Mouse (Mus musculus) ES-E14 (cell line): Measurements from ENCODE around the gene Cdc37. TPM values are rescaled to one million over a fixed set of nuclear protein-coding genes. Genes with fewer than 3 reads are reported as not detected.

Experiments used
- DNase-seq: peaks from one replicate; pipeline ENCODE4 v3.0.0-alpha.2; 2013; ENCODE audit warnings: low read depth, low spot score
- H3K27ac ChIP-seq: 2 replicates; pipeline ENCODE4 v1.5.1; 2012; ENCODE audit warnings: low read depth, mild to moderate bottlenecking, low read length, moderate library complexity, mixed read lengths; ENCODE audit not compliant: poor library complexity, insufficient read depth, severe bottlenecking
- H3K36me3 ChIP-seq: 2 replicates; pipeline ENCODE4 v1.6.1; 2012; ENCODE audit warnings: mild to moderate bottlenecking, low read length, moderate library complexity, mixed read lengths; ENCODE audit not compliant: control insufficient read depth, poor library complexity, insufficient read depth, severe bottlenecking
- H3K4me1 ChIP-seq, 2 experiments: fragments of 150-350 bp in 1 of 2; sonication (generic) in 1 of 2; 2 replicates each; pipeline ENCODE4 v1.6.1; 2012; ENCODE audit warnings: low read length in 2 of 2, mild to moderate bottlenecking in 1 of 2, mixed read lengths in 1 of 2; ENCODE audit not compliant: control insufficient read depth in 2 of 2, insufficient read depth in 2 of 2, poor library complexity in 1 of 2
- H3K4me3 ChIP-seq, 2 experiments: fragments of 150-350 bp in 1 of 2; sonication (generic) in 1 of 2; 2 replicates each; pipeline ENCODE4 v1.5.1; 2012; ENCODE audit warnings: low read length in 2 of 2, low read depth in 1 of 2, mild to moderate bottlenecking in 1 of 2, mixed read lengths in 1 of 2; ENCODE audit not compliant: insufficient read depth in 1 of 2, poor library complexity in 1 of 2, severe bottlenecking in 1 of 2
- H3K9ac ChIP-seq: 2 replicates; pipeline ENCODE4 v1.6.1; 2012; ENCODE audit warnings: low read depth, mild to moderate bottlenecking, low read length, mixed read lengths; ENCODE audit not compliant: poor library complexity, insufficient read depth, severe bottlenecking
- H3K9me3 ChIP-seq: fragments of 150-350 bp; sonication (generic); 2 replicates; pipeline ENCODE4 v1.6.1; 2012; ENCODE audit warnings: low read depth, mild to moderate bottlenecking, low read length; ENCODE audit not compliant: control insufficient read depth, insufficient read depth
- CHD2 ChIP-seq: IDR thresholded peaks from 2 replicates; pipeline ENCODE4 v1.6.1; 2014; ENCODE audit warnings: mild to moderate bottlenecking, low read depth, low read length, inconsistent platforms
- HCFC1 ChIP-seq: IDR thresholded peaks from 2 replicates; pipeline ENCODE4 v1.6.1; 2012; ENCODE audit warnings: low read length, inconsistent platforms, borderline replicate concordance; ENCODE audit not compliant: insufficient read depth
- MAFK ChIP-seq: IDR thresholded peaks from 2 replicates; pipeline ENCODE4 v1.6.1; 2014; ENCODE audit warnings: mild to moderate bottlenecking, low read depth, low read length, inconsistent platforms; ENCODE audit not compliant: insufficient read depth
- ZC3H11A ChIP-seq: IDR thresholded peaks from 2 replicates; pipeline ENCODE4 v1.6.1; 2012; ENCODE audit warnings: low read depth, mild to moderate bottlenecking, inconsistent platforms, low read length, borderline replicate concordance
- ZNF384 ChIP-seq: IDR thresholded peaks from 2 replicates; pipeline ENCODE4 v1.6.1; 2012; ENCODE audit warnings: low read depth, low read length, inconsistent platforms
- in situ Hi-C, 2 experiments: fragments of 600-800 bp; cut with MboI; formaldehyde crosslinking; loops; one replicate each; pipeline ENCODE4 v1.15.1; 2025; ENCODE audit warnings: low sequenced_read_pairs in 2 of 2, inconsistent platforms in 1 of 2; ENCODE audit not compliant: unreplicated experiment in 2 of 2
- total RNA-seq: library from RNA; depleted of rRNA; stranded (reverse); fragments of 300-350 nt; gene quantifications from 2 replicates; pipeline ENCODE4 v1.2.3, GENCODE M21; 2012

Cdc37 gene
- total RNA-seq, 1 experiment, result 165 TPM

- H3K36me3 ChIP-seq, result peaks cover 5% of the 10 kb centered on the region; the same call in 1 of the 2 replicates
- in situ Hi-C loops, result no loop called here
- H3K9me3 ChIP-seq, result no peaks in the 10 kb centered on the region
- no peak overlapping the region for H3K9ac ChIP-seq
- no peaks in the 10 kb centered on the region; a peak in 1 of 4 replicates for H3K4me1 ChIP-seq
- no peak for DNase-seq
- H3K4me3 ChIP-seq, result no peak overlapping the region
- TF ChIP-seq MAFK (no peak), CHD2 (no peak), ZC3H11A (no peak), ZNF384 (no peak), HCFC1 (no peak)
- H3K27ac ChIP-seq, result no peak overlapping the region
Observed at GRCm38 (mm10) chr9:21117073-21117472, 32.7 kb downstream of the Cdc37 start.

GRCm38 (mm10) chr9:21115105-21115504 lies 34.7 kb downstream of the Cdc37 start:
- Histone ChIP-seq H3K4me1 (peaks cover 0 to 5% of the 10 kb centered on the region in 2 experiments; a peak in 1 of 4 replicates), H3K9me3 (no peaks in the 10 kb centered on the region), H3K36me3 (peaks cover 3% of the 10 kb centered on the region; the same call in 1 of the 2 replicates), H3K9ac (no peak overlapping the region), H3K27ac (no peak overlapping the region), H3K4me3 (no peak overlapping the region)
- DNase-seq, result no peak
- in situ Hi-C loops, result no loop called here
- TF ChIP-seq HCFC1 (no peak), CHD2 (no peak), MAFK (no peak), ZNF384 (no peak)

- in situ Hi-C loops, result no loop called here
- H3K27ac ChIP-seq, result no peak overlapping the region
- TF ChIP-seq MAFK (no peak), ZNF384 (no peak), CHD2 (no peak), ZC3H11A (no peak), HCFC1 (no peak)
Observed at GRCm38 (mm10) chr9:21114190-21114589, 35.6 kb downstream of the Cdc37 start.

GRCm38 (mm10) chr9:21113751-21114150 lies 36.0 kb downstream of the Cdc37 start:
- H3K9me3 ChIP-seq, result no peaks in the 10 kb centered on the region
- H3K27ac ChIP-seq, result no peak overlapping the region
- H3K9ac ChIP-seq, result no peak overlapping the region
- DNase-seq, result no peak
- no peaks in the 10 kb centered on the region; the same call in 1 of the 2 replicates for H3K36me3 ChIP-seq
- H3K4me3 ChIP-seq, result no peak overlapping the region
- in situ Hi-C loops, result no loop called here
- H3K4me1 ChIP-seq, result peaks cover 3 to 9% of the 10 kb centered on the region in 2 experiments; a peak in 2 of 4 replicates
- TF ChIP-seq ZNF384 (no peak), CHD2 (no peak), ZC3H11A (no peak)

More at GRCm38 (mm10) chr9:21114190-21114589, 35.6 kb downstream of the Cdc37 start:
- H3K36me3 ChIP-seq, result no peaks in the 10 kb centered on the region
- H3K4me1 ChIP-seq, result peaks cover 0 to 6% of the 10 kb centered on the region in 2 experiments; a peak in 1 of 4 replicates
- H3K4me3 ChIP-seq, result no peak overlapping the region
- no peak for DNase-seq
- no peak overlapping the region for H3K9ac ChIP-seq
- H3K9me3 ChIP-seq, result no peaks in the 10 kb centered on the region

GRCm38 (mm10) chr9:21107607-21108237 lies 42.1 kb downstream of the Cdc37 start:
- TF ChIP-seq ZNF384 (no peak), ZC3H11A (no peak), CHD2 (no peak), HCFC1 (no peak), MAFK (no peak)

More at GRCm38 (mm10) chr9:21107607-21108237, 42.1 kb downstream of the Cdc37 start:
- H3K4me3 ChIP-seq, result peak overlapping the region in 1 of 2 experiments; percentile 52; a peak in 1 of 4 replicates
- H3K4me1 ChIP-seq, result peaks cover 3 to 19% of the 10 kb centered on the region in 2 experiments; a peak in 3 of 4 replicates
- no peaks in the 10 kb centered on the region; the same call in 1 of the 2 replicates for H3K36me3 ChIP-seq
- no peak overlapping the region for H3K9ac ChIP-seq
- DNase-seq, result no peak
- in situ Hi-C loops, result no loop called here
- H3K9me3 ChIP-seq, result no peaks in the 10 kb centered on the region
- H3K27ac ChIP-seq, result no peak overlapping the region
